Mouse (Mus musculus) forebrain, embryonic 12.5 days (tissue): ENCODE measurements at regions not wholly inside any gene's neighbourhood (a gene's known extent, or its start where the extent isn't known, plus 50 kb on each side); places are given as distances from the start of the nearest gene placed in this dataset.

Source experiments
- ATAC-seq: fragments of 200-750 bp; cut with Nextera tagmentation; 2 replicates; pipeline ENCODE4 v1.8.0; 2017; ENCODE audit warnings: moderate TSS enrichment; ENCODE audit not compliant: low FRiP score
- H3K27ac ChIP-seq: fragments of 300-500 bp; sonication (generic); 2 replicates; pipeline ENCODE4 v1.5.1; 2016; ENCODE audit warnings: mild to moderate bottlenecking
- H3K27me3 ChIP-seq: fragments of 300-500 bp; sonication (generic); 2 replicates; pipeline ENCODE4 v1.6.1; 2016; ENCODE audit warnings: mild to moderate bottlenecking
- H3K36me3 ChIP-seq: fragments of 300-500 bp; sonication (generic); replicated peaks from 2 replicates; pipeline ENCODE4 v1.6.1; 2016; ENCODE audit warnings: mild to moderate bottlenecking
- H3K4me1 ChIP-seq: fragments of 300-500 bp; sonication (generic); 2 replicates; pipeline ENCODE4 v1.6.1; 2016
- H3K4me2 ChIP-seq: fragments of 300-500 bp; sonication (generic); 2 replicates; pipeline ENCODE4 v1.6.1; 2016; ENCODE audit warnings: mild to moderate bottlenecking, moderate library complexity
- H3K4me3 ChIP-seq: fragments of 300-500 bp; sonication (generic); replicated peaks from 2 replicates; pipeline ENCODE4 v1.5.1; 2016; ENCODE audit warnings: mild to moderate bottlenecking
- H3K9ac ChIP-seq: fragments of 300-500 bp; sonication (generic); 2 replicates; pipeline ENCODE4 v1.6.1; 2016; ENCODE audit warnings: mild to moderate bottlenecking
- H3K9me3 ChIP-seq: fragments of 300-500 bp; sonication (generic); 2 replicates; pipeline ENCODE4 v1.6.1; 2016
- WGBS: fragments of 180-500 bp; shearing (Covaris S2); methylation state at CpG from one replicate; pipeline ENCODE4 v1.1.7; 2016; 5-methylcytosine and 5-hydroxymethylcytosine counted together

GRCm38 (mm10) chr4:93746326-93746725 is 411.0 kb upstream of the Tusc1 start:
- Histone ChIP-seq H3K4me2 (no peak overlapping the region), H3K27ac (no peak overlapping the region), H3K36me3 (no peaks in the 10 kb centered on the region), H3K4me1 (no peaks in the 10 kb centered on the region), H3K27me3 (no peaks in the 10 kb centered on the region), H3K9me3 (no peaks in the 10 kb centered on the region), H3K9ac (no peak overlapping the region), H3K4me3 (no peak overlapping the region)
- whole genome bisulfite sequencing, result 82% methylated on average over 2 of the region's 2 CpGs
- ATAC-seq, result no peak

GRCm38 (mm10) chr4:93713711-93714110 is 378.4 kb upstream of the Tusc1 start:
- Histone ChIP-seq H3K4me3 (no peak overlapping the region), H3K36me3 (no peaks in the 10 kb centered on the region), H3K4me1 (no peaks in the 10 kb centered on the region), H3K9me3 (no peaks in the 10 kb centered on the region), H3K9ac (no peak overlapping the region), H3K27ac (no peak overlapping the region), H3K4me2 (no peak overlapping the region), H3K27me3 (no peaks in the 10 kb centered on the region)
- no peak for ATAC-seq
- 77% methylated on average over 3 of the region's 3 CpGs for WGBS

GRCm38 (mm10) chr4:93676403-93677039 is 341.2 kb upstream of the Tusc1 start:
- H3K4me3 ChIP-seq, result no peak overlapping the region
- no peaks in the 10 kb centered on the region for H3K27me3 ChIP-seq
- 83% methylated on average over 8 of the region's 8 CpGs for WGBS
- no peak overlapping the region for H3K9ac ChIP-seq
- no peak for ATAC-seq
- no peak overlapping the region for H3K4me2 ChIP-seq
- no peak overlapping the region for H3K27ac ChIP-seq
- no peaks in the 10 kb centered on the region for H3K4me1 ChIP-seq
- H3K36me3 ChIP-seq, result no peaks in the 10 kb centered on the region
- no peaks in the 10 kb centered on the region for H3K9me3 ChIP-seq

- H3K9ac ChIP-seq, result no peak overlapping the region
- H3K4me1 ChIP-seq, result no peaks in the 10 kb centered on the region
- H3K27me3 ChIP-seq, result no peaks in the 10 kb centered on the region
- H3K4me2 ChIP-seq, result no peak overlapping the region
- H3K9me3 ChIP-seq, result no peaks in the 10 kb centered on the region
- ATAC-seq, result no peak
- 78% methylated on average over 6 of the region's 6 CpGs for WGBS
- H3K27ac ChIP-seq, result no peak overlapping the region
- H3K4me3 ChIP-seq, result no peak overlapping the region
- H3K36me3 ChIP-seq, result no peaks in the 10 kb centered on the region
Observed at GRCm38 (mm10) chr4:93675739-93676402, 340.6 kb upstream of the Tusc1 start.

GRCm38 (mm10) chr4:93669050-93669449 is 333.7 kb upstream of the Tusc1 start:
- no peak for ATAC-seq
- Histone ChIP-seq H3K4me3 (no peak overlapping the region), H3K27me3 (no peaks in the 10 kb centered on the region), H3K36me3 (no peaks in the 10 kb centered on the region), H3K9ac (no peak overlapping the region), H3K9me3 (no peaks in the 10 kb centered on the region), H3K4me2 (no peak overlapping the region), H3K27ac (no peak overlapping the region), H3K4me1 (no peaks in the 10 kb centered on the region)

- no peaks in the 10 kb centered on the region for H3K9me3 ChIP-seq
- ATAC-seq, result no peak
- H3K27me3 ChIP-seq, result no peaks in the 10 kb centered on the region
- no peak overlapping the region for H3K4me2 ChIP-seq
- H3K27ac ChIP-seq, result no peak overlapping the region
- H3K4me1 ChIP-seq, result no peaks in the 10 kb centered on the region
- no peak overlapping the region for H3K9ac ChIP-seq
- H3K36me3 ChIP-seq, result no peaks in the 10 kb centered on the region
- WGBS, result 73% methylated on average over 1 of the region's 1 CpGs
- no peak overlapping the region for H3K4me3 ChIP-seq
Observed at GRCm38 (mm10) chr4:93664293-93664692, 329.0 kb upstream of the Tusc1 start.

- 93% methylated on average over 1 of the region's 1 CpGs for WGBS
- ATAC-seq, result no peak
Observed at GRCm38 (mm10) chr4:93638207-93638606, 302.9 kb upstream of the Tusc1 start.

GRCm38 (mm10) chr4:93598474-93598873 is 263.2 kb upstream of the Tusc1 start:
- ATAC-seq, result no peak
- no peak overlapping the region for H3K27ac ChIP-seq
- no peaks in the 10 kb centered on the region for H3K27me3 ChIP-seq
- H3K9me3 ChIP-seq, result no peaks in the 10 kb centered on the region
- H3K9ac ChIP-seq, result no peak overlapping the region
- no peaks in the 10 kb centered on the region for H3K4me1 ChIP-seq
- no peak overlapping the region for H3K4me3 ChIP-seq
- 89% methylated on average over 1 of the region's 1 CpGs for WGBS
- H3K36me3 ChIP-seq, result no peaks in the 10 kb centered on the region
- no peak overlapping the region for H3K4me2 ChIP-seq

More at GRCm38 (mm10) chr4:93638207-93638606, 302.9 kb upstream of the Tusc1 start:
- H3K9me3 ChIP-seq, result no peaks in the 10 kb centered on the region
- no peak overlapping the region for H3K27ac ChIP-seq
- H3K4me2 ChIP-seq, result no peak overlapping the region
- H3K9ac ChIP-seq, result no peak overlapping the region
- no peaks in the 10 kb centered on the region for H3K36me3 ChIP-seq
- H3K27me3 ChIP-seq, result no peaks in the 10 kb centered on the region
- H3K4me1 ChIP-seq, result no peaks in the 10 kb centered on the region
- no peak overlapping the region for H3K4me3 ChIP-seq

GRCm38 (mm10) chr4:93584328-93584727 is 249.0 kb upstream of the Tusc1 start:
- Histone ChIP-seq H3K36me3 (no peaks in the 10 kb centered on the region), H3K4me2 (no peak overlapping the region), H3K4me3 (no peak overlapping the region), H3K4me1 (no peaks in the 10 kb centered on the region), H3K27me3 (no peaks in the 10 kb centered on the region), H3K9ac (no peak overlapping the region), H3K27ac (no peak overlapping the region), H3K9me3 (no peaks in the 10 kb centered on the region)
- ATAC-seq, result no peak
- WGBS, result 96% methylated on average over 1 of the region's 1 CpGs

GRCm38 (mm10) chr4:93583670-93584303 is 248.5 kb upstream of the Tusc1 start:
- no peaks in the 10 kb centered on the region for H3K27me3 ChIP-seq
- H3K9ac ChIP-seq, result no peak overlapping the region
- WGBS, result 80% methylated on average over 4 of the region's 4 CpGs
- no peak for ATAC-seq
- H3K4me1 ChIP-seq, result no peaks in the 10 kb centered on the region
- H3K4me3 ChIP-seq, result no peak overlapping the region
- H3K27ac ChIP-seq, result no peak overlapping the region
- no peak overlapping the region for H3K4me2 ChIP-seq
- no peaks in the 10 kb centered on the region for H3K9me3 ChIP-seq
- no peaks in the 10 kb centered on the region for H3K36me3 ChIP-seq

- no peak for ATAC-seq
- Histone ChIP-seq H3K36me3 (no peaks in the 10 kb centered on the region), H3K4me2 (no peak overlapping the region), H3K9me3 (no peaks in the 10 kb centered on the region), H3K27me3 (no peaks in the 10 kb centered on the region), H3K4me1 (no peaks in the 10 kb centered on the region), H3K4me3 (no peak overlapping the region), H3K9ac (no peak overlapping the region), H3K27ac (no peak overlapping the region)
- 81% methylated on average over 5 of the region's 5 CpGs for WGBS
Observed at GRCm38 (mm10) chr4:93579343-93579742, 244.0 kb upstream of the Tusc1 start.

GRCm38 (mm10) chr4:93567487-93568259 is 232.4 kb upstream of the Tusc1 start:
- no peaks in the 10 kb centered on the region for H3K36me3 ChIP-seq
- H3K27ac ChIP-seq, result no peak overlapping the region
- no peak for ATAC-seq
- no peak overlapping the region for H3K4me3 ChIP-seq
- no peaks in the 10 kb centered on the region for H3K4me1 ChIP-seq
- no peaks in the 10 kb centered on the region for H3K9me3 ChIP-seq
- H3K27me3 ChIP-seq, result no peaks in the 10 kb centered on the region
- H3K4me2 ChIP-seq, result no peak overlapping the region
- H3K9ac ChIP-seq, result no peak overlapping the region
- 86% methylated on average over 5 of the region's 5 CpGs for WGBS
